Mouse (Mus musculus) forebrain, embryonic 16.5 days (tissue): Measurements from ENCODE around the gene Stard13. TPM values are rescaled to one million over a fixed set of nuclear protein-coding genes. Genes with fewer than 3 reads are reported as not detected.

Experiments used
- ATAC-seq: fragments of 200-750 bp; cut with Nextera tagmentation; 2 replicates; pipeline ENCODE4 v1.8.0; 2017; ENCODE audit warnings: mild to moderate bottlenecking, moderate library complexity
- H3K27ac ChIP-seq: fragments of 300-500 bp; sonication (generic); 2 replicates; pipeline ENCODE4 v1.5.1; 2014; ENCODE audit warnings: low read length, control low read depth
- H3K27me3 ChIP-seq: fragments of 300-500 bp; sonication (generic); replicated peaks from 2 replicates; pipeline ENCODE4 v1.6.1; 2014; ENCODE audit warnings: low read length; ENCODE audit not compliant: control insufficient read depth, insufficient read depth
- H3K36me3 ChIP-seq: fragments of 300-500 bp; sonication (generic); 2 replicates; pipeline ENCODE4 v1.6.1; 2014; ENCODE audit not compliant: control insufficient read depth, insufficient read depth
- H3K4me1 ChIP-seq: fragments of 300-500 bp; sonication (generic); replicated peaks from 2 replicates; pipeline ENCODE4 v1.6.1; 2014; ENCODE audit warnings: low read length; ENCODE audit not compliant: control insufficient read depth, insufficient read depth
- H3K4me2 ChIP-seq: fragments of 300-500 bp; sonication (generic); 2 replicates; pipeline ENCODE4 v1.6.1; 2014; ENCODE audit warnings: mild to moderate bottlenecking, low read length, control low read depth
- H3K4me3 ChIP-seq: fragments of 300-500 bp; sonication (generic); replicated peaks from 2 replicates; pipeline ENCODE4 v1.5.1; 2014; ENCODE audit warnings: mild to moderate bottlenecking, low read length, control low read depth
- H3K9ac ChIP-seq: fragments of 300-500 bp; sonication (generic); replicated peaks from 2 replicates; pipeline ENCODE4 v1.6.1; 2014; ENCODE audit warnings: low read depth, low read length, control low read depth
- H3K9me3 ChIP-seq: fragments of 300-500 bp; sonication (generic); 2 replicates; pipeline ENCODE4 v1.6.1; 2016; ENCODE audit warnings: low read length; ENCODE audit not compliant: control insufficient read depth
- WGBS: fragments of 180-500 bp; shearing (Covaris S2); extraction: QIAGEN DNeasy Blood & Tissue Kit; methylation state at CpG from one replicate; pipeline ENCODE4 v1.1.7; 2014; 5-methylcytosine and 5-hydroxymethylcytosine counted together
- polyA plus RNA-seq: library from polyadenylated mRNA; unstranded; fragments of >200 nt; fragmentation: Nextera tagmentation; extraction: Ambion mirVana; gene quantifications from 2 replicates; pipeline ENCODE4 v1.2.1, GENCODE M21; 2015

Gene Stard13
- polyA plus RNA-seq, 1 experiment from 2014 or later: 3.5 TPM

DNA sequence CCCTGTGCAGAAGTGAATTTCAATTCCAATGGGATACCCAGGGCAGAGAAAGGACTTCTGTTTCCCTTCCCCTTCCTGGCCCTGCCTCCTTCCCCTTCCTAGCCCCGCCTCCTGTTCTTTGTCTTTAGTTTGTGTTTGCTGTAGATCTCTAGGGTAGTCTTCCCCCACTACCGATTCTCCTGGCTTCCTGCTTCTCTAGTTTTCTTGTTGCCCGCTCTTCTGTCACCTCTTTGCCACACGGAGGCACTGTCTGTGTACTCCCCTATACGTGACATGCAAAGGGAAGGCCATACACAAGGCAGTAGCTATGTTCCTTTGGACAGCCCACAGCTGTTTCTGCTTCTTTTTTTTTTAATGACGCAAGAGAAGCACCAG, 176.7 kb downstream of the Stard13 start:
- 81% methylated on average over 6 of the region's 6 CpGs for WGBS
- Histone ChIP-seq H3K4me3 (no peak overlapping the region), H3K9me3 (0 out of 2 replicates have a peak, but pooled peaks cover 2% of the 10 kb centered on the region), H3K36me3 (no peaks in the 10 kb centered on the region), H3K4me2 (no peak overlapping the region), H3K9ac (no peak overlapping the region), H3K27ac (no peak overlapping the region), H3K4me1 (peaks cover 3% of the 10 kb centered on the region; the same call in 1 of the 2 replicates), H3K27me3 (no peaks in the 10 kb centered on the region)
- no peak for ATAC-seq

GRCm38 (mm10) chr5:151056255-151056919, 177.2 kb downstream of the Stard13 start:
- WGBS: 78% methylated on average over 12 of the region's 12 CpGs

DNA sequence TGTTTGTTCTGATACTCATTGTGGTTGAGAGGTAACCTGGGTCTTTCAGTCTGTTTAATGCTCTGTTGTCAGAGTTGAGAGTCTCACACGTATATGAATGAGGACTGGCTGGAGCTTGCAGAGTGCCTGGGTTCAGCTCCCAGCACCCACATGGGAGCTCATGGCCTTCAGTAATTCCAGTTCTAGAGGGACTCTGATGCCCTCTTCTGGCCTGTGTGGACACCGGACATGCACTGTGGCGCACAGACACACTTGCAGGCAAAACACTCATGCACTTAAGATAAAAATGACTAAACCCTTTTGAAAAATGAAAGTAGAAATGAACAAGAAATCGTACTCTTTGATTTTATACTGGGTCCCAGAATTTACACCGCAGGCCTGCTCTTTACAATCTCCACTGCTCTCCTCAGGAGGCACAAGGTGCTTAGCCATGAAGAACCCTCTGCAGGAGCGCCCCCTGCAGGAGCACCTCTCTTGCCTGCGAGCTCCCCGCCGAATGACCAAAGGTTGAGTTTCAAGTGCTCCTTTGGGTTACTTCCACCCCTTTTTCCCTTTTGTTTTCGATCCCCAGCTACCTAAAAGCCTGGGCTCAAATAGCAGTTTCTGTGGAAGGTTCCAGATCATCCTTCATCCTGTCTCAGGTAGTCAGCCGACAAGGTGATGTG, 178.1 kb downstream of the Stard13 start:
- no peaks in the 10 kb centered on the region for H3K36me3 ChIP-seq
- no peak overlapping the region for H3K4me2 ChIP-seq
- peaks cover under 1% of the 10 kb centered on the region; the same call in 1 of the 2 replicates for H3K4me1 ChIP-seq
- ATAC-seq: no peak
- no peak overlapping the region for H3K9ac ChIP-seq
- H3K9me3 ChIP-seq: 0 out of 2 replicates have a peak, but pooled peaks cover 2% of the 10 kb centered on the region
- no peaks in the 10 kb centered on the region for H3K27me3 ChIP-seq
- no peak overlapping the region for H3K4me3 ChIP-seq
- no peak overlapping the region for H3K27ac ChIP-seq
- 88% methylated on average over 11 of the region's 11 CpGs for WGBS

More at GRCm38 (mm10) chr5:151056255-151056919, 177.2 kb downstream of the Stard13 start:
- 0 out of 2 replicates have a peak, but pooled peaks have one; percentile 33 for ATAC-seq
- peaks cover 3% of the 10 kb centered on the region; the same call in 1 of the 2 replicates for H3K4me1 ChIP-seq
- no peak overlapping the region for H3K4me3 ChIP-seq
- H3K27me3 ChIP-seq: no peaks in the 10 kb centered on the region
- H3K9ac ChIP-seq: no peak overlapping the region
- 0 out of 2 replicates have a peak, but pooled peaks cover 2% of the 10 kb centered on the region for H3K9me3 ChIP-seq
- no peak overlapping the region for H3K4me2 ChIP-seq
- no peak overlapping the region for H3K27ac ChIP-seq
- no peaks in the 10 kb centered on the region for H3K36me3 ChIP-seq

DNA sequence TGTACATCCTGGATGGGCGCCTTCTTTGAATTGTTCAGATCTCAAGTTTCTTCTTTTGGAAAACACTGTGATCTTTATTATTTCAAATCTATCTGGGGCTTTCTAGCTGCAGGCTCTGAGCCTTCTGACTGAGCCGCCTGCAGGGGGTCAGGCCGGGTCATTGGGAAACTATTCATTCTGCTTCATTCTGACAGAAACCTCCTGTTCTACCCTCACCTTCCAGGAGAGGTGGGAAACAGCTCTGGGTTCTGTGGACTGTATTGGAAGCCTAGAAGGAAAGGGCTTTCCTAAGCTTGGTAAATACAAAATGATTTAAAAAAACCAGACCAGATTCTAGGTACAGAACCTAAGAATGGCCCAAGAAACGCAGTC, 178.9 kb downstream of the Stard13 start:
- Histone ChIP-seq H3K4me2 (no peak overlapping the region), H3K36me3 (no peaks in the 10 kb centered on the region), H3K27me3 (no peaks in the 10 kb centered on the region), H3K27ac (no peak overlapping the region), H3K4me3 (no peak overlapping the region), H3K4me1 (no peaks in the 10 kb centered on the region; the same call in 1 of the 2 replicates), H3K9me3 (0 out of 2 replicates have a peak, but pooled peaks cover 2% of the 10 kb centered on the region), H3K9ac (no peak overlapping the region)
- ATAC-seq: no peak
- WGBS: 43% methylated on average over 4 of the region's 4 CpGs

DNA sequence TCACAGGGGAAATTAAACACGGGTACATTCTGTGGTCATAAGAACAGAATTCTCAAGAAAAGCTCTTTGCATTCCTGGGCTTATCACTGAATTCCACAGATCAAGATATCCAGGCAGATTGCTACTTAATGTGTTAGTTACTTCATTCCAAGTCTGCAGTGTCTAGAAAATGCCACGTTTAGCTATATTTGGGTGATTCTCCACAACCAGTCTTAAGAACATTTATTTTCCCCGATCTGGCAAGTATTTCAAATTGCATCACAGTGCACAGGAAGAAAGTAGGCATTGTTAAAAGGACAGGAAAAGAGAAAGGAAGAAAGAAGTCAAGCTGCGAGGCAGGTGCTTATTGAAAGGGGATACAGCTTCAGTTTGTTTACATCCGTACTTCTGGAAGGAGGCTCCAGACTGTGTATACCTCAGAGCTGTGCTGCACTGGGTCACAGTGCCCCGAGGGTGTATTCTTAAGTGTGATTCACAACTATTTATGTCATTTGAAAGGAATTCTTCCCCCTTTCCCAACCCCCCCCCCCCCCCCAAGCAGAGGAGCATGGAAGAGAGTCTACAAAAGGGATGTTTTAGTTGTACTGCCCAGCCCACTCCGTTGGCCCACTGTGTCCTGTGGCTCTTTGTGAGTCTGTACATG, 179.4 kb downstream of the Stard13 start:
- Histone ChIP-seq H3K4me1 (no peaks in the 10 kb centered on the region; the same call in 1 of the 2 replicates), H3K27ac (no peak overlapping the region), H3K27me3 (no peaks in the 10 kb centered on the region), H3K4me2 (no peak overlapping the region), H3K9me3 (0 out of 2 replicates have a peak, but pooled peaks cover 2% of the 10 kb centered on the region), H3K4me3 (no peak overlapping the region), H3K9ac (no peak overlapping the region), H3K36me3 (no peaks in the 10 kb centered on the region)
- ATAC-seq: 0 out of 2 replicates have a peak, but pooled peaks have one; percentile 38
- WGBS: 26% methylated on average over 7 of the region's 7 CpGs

DNA sequence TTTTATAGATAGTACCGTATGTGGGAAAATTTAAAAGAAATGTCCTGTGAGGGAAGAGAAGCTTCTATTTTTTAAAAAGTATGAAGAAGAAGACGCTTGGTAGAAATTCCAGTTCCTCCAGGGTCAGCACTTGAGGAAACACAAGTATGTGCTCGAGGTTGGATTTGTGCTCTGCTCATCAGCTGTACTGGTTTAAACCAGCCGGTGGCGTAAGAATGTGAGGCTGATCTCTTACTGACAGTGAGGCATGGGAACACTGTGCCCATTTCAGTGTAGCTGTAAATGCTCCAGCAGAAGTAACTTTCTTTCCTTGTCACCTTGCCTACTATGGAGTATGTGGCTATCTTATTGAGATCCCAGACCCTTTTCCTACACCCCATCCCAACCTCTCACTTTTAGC, 180.4 kb downstream of the Stard13 start:
- Histone ChIP-seq H3K27ac (no peak overlapping the region), H3K9me3 (0 out of 2 replicates have a peak, but pooled peaks cover 2% of the 10 kb centered on the region), H3K4me1 (no peaks in the 10 kb centered on the region; the same call in 1 of the 2 replicates), H3K4me3 (no peak overlapping the region), H3K4me2 (no peak overlapping the region), H3K27me3 (no peaks in the 10 kb centered on the region), H3K36me3 (no peaks in the 10 kb centered on the region), H3K9ac (no peak overlapping the region)
- WGBS: 90% methylated on average over 5 of the region's 5 CpGs
- no peak for ATAC-seq

GRCm38 (mm10) chr5:151052331-151052730, 181.3 kb downstream of the Stard13 start:
- WGBS: 98% methylated on average over 8 of the region's 8 CpGs

DNA sequence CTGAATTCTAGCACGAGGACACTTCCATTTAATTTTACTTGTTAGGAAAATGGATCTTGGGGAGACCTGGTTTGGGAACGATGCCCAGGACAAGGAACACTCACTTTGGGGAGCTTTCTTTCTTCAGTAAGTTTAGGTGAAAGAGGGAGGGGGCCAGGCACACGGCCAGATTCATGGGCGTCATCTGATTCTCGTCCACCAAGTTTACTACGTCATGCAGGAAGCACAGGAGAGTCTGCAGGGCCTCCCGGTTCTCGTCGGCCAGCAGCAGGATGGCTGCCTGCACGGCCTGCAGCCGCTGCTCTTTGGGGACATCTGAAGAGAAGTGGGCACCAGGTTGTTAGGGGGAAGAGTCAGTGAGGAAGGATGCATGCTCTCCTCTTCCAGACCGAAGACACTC, 186.1 kb downstream of the Stard13 start:
- Histone ChIP-seq H3K36me3 (no peaks in the 10 kb centered on the region), H3K27ac (no peak overlapping the region), H3K9me3 (0 out of 2 replicates have a peak, but pooled peaks cover 2% of the 10 kb centered on the region), H3K9ac (no peak overlapping the region), H3K4me2 (no peak overlapping the region), H3K27me3 (no peaks in the 10 kb centered on the region), H3K4me3 (no peak overlapping the region), H3K4me1 (no peaks in the 10 kb centered on the region)
- ATAC-seq: no peak
- 87% methylated on average over 12 of the region's 12 CpGs for WGBS

More at GRCm38 (mm10) chr5:151052331-151052730, 181.3 kb downstream of the Stard13 start:
- no peaks in the 10 kb centered on the region; the same call in 1 of the 2 replicates for H3K4me1 ChIP-seq
- H3K4me2 ChIP-seq: no peak overlapping the region
- ATAC-seq: no peak
- no peaks in the 10 kb centered on the region for H3K36me3 ChIP-seq
- no peaks in the 10 kb centered on the region for H3K27me3 ChIP-seq
- no peak overlapping the region for H3K4me3 ChIP-seq
- no peak overlapping the region for H3K9ac ChIP-seq
- H3K27ac ChIP-seq: no peak overlapping the region
- H3K9me3 ChIP-seq: 0 out of 2 replicates have a peak, but pooled peaks cover 2% of the 10 kb centered on the region

GRCm38 (mm10) chr5:151046917-151047316, 186.7 kb downstream of the Stard13 start:
- no peak overlapping the region for H3K27ac ChIP-seq
- H3K36me3 ChIP-seq: no peaks in the 10 kb centered on the region
- H3K9ac ChIP-seq: no peak overlapping the region
- no peaks in the 10 kb centered on the region for H3K4me1 ChIP-seq
- no peak for ATAC-seq
- no peak overlapping the region for H3K4me2 ChIP-seq
- H3K9me3 ChIP-seq: no peaks in the 10 kb centered on the region
- H3K4me3 ChIP-seq: no peak overlapping the region
- WGBS: 82% methylated on average over 7 of the region's 7 CpGs
- no peaks in the 10 kb centered on the region for H3K27me3 ChIP-seq
